Comparison of ENCODE assay signal across 18 mouse cellular contexts in genomic region chr5:84453839-84454238, GRCm38 (mm10). TPM values are rescaled to one million over a fixed set of nuclear protein-coding genes. Genes with fewer than 3 reads are reported as not detected.
"Had no signal": no experiment of that assay in that cellular context is flagged by ENCODE, and none has a peak within 500 bp of the region (broad histone marks: within the 10 kb centered on the region; RNA-seq: fewer than 3 reads in every experiment).

No protein-coding gene starts in this region.

- H3K4me2 ChIP-seq: liver, embryonic 12.5 days; lung, embryonic 14.5 days; midbrain, embryonic 13.5 days; neural tube, embryonic 13.5 days; neural tube, embryonic 15.5 days had no signal

- DNase-seq: lung, adult 18-20 months; lung, embryonic 14.5 days; lung, postnatal 10 days; lung, postnatal 4 days; right cerebral cortex, adult 18-20 months; right cerebral cortex, postnatal 25 days; right cerebral cortex, postnatal 4 days; spleen, adult 18-20 months; thymus, adult 18-20 months; thymus, postnatal 14 days; thymus, postnatal 36 days had no signal

- H3K36me3 ChIP-seq: liver, embryonic 12.5 days; midbrain, embryonic 13.5 days; neural tube, embryonic 13.5 days; neural tube, embryonic 15.5 days had no signal

- H3K9me3 ChIP-seq: liver, embryonic 12.5 days; midbrain, embryonic 13.5 days; neural tube, embryonic 13.5 days; neural tube, embryonic 15.5 days had no signal

- ATAC-seq: liver, embryonic 12.5 days; midbrain, embryonic 13.5 days had no signal

- H3K9ac ChIP-seq: liver, embryonic 12.5 days; liver, embryonic 14.5 days; lung, embryonic 14.5 days; midbrain, embryonic 13.5 days; neural tube, embryonic 13.5 days; neural tube, embryonic 15.5 days had no signal

- H3K4me1 ChIP-seq: liver, embryonic 12.5 days; midbrain, embryonic 13.5 days; neural tube, embryonic 13.5 days; neural tube, embryonic 15.5 days had no signal

- H3K4me3 ChIP-seq: liver, embryonic 12.5 days; midbrain, embryonic 13.5 days; myocyte; neural tube, embryonic 13.5 days; neural tube, embryonic 15.5 days had no signal

- H3K27ac ChIP-seq: liver, embryonic 12.5 days; liver, embryonic 14.5 days; midbrain, embryonic 13.5 days; neural tube, embryonic 13.5 days; neural tube, embryonic 15.5 days had no signal

- H3K27me3 ChIP-seq: liver, embryonic 12.5 days; midbrain, embryonic 13.5 days; neural tube, embryonic 13.5 days; neural tube, embryonic 15.5 days had no signal

RNA-seq across cellular contexts. Expression of gene Epha5, which starts 36.7 kb away (rescaled TPM):
- polyA plus RNA-seq: liver, embryonic 12.5 days; liver, embryonic 16.5 days; myocyte had no signal
